Mouse (Mus musculus) forebrain, embryonic 15.5 days (tissue): Measurements from ENCODE around the gene Dnajb3. TPM values are rescaled to one million over a fixed set of nuclear protein-coding genes. Genes with fewer than 3 reads are reported as not detected.

ENCODE experiments used
- ATAC-seq: fragments of 200-750 bp; cut with Nextera tagmentation; replicated peaks from 2 replicates; pipeline ENCODE4 v1.8.0; 2017; ENCODE audit warnings: mild to moderate bottlenecking, moderate TSS enrichment, moderate library complexity
- H3K27ac ChIP-seq: fragments of 300-500 bp; sonication (generic); replicated peaks from 2 replicates; pipeline ENCODE4 v1.5.1; 2015; ENCODE audit warnings: mild to moderate bottlenecking, inconsistent platforms
- H3K27me3 ChIP-seq: fragments of 300-500 bp; sonication (generic); 2 replicates; pipeline ENCODE4 v1.6.1; 2015; ENCODE audit warnings: inconsistent platforms
- H3K36me3 ChIP-seq: fragments of 300-500 bp; sonication (generic); 2 replicates; pipeline ENCODE4 v1.6.1; 2015; ENCODE audit warnings: mild to moderate bottlenecking, inconsistent platforms
- H3K4me1 ChIP-seq: fragments of 300-500 bp; sonication (generic); 2 replicates; pipeline ENCODE4 v1.6.1; 2015; ENCODE audit warnings: inconsistent platforms
- H3K4me2 ChIP-seq: fragments of 300-500 bp; sonication (generic); replicated peaks from 2 replicates; pipeline ENCODE4 v1.6.1; 2015; ENCODE audit warnings: mild to moderate bottlenecking, inconsistent platforms
- H3K4me3 ChIP-seq: fragments of 300-500 bp; sonication (generic); 2 replicates; pipeline ENCODE4 v1.5.1; 2015; ENCODE audit warnings: mild to moderate bottlenecking, inconsistent platforms
- H3K9ac ChIP-seq: fragments of 300-500 bp; sonication (generic); replicated peaks from 2 replicates; pipeline ENCODE4 v1.6.1; 2015; ENCODE audit warnings: mild to moderate bottlenecking, inconsistent platforms
- H3K9me3 ChIP-seq: fragments of 300-500 bp; sonication (generic); 2 replicates; pipeline ENCODE4 v1.6.1; 2016; ENCODE audit warnings: inconsistent platforms
- WGBS: fragments of 180-500 bp; shearing (Covaris S2); methylation state at CpG from one replicate; pipeline ENCODE4 v1.1.7; 2015; ENCODE audit warnings: mixed read lengths; 5-methylcytosine and 5-hydroxymethylcytosine counted together
- polyA plus RNA-seq: library from polyadenylated mRNA; unstranded; fragments of >200 nt; fragmentation: Nextera tagmentation; extraction: Ambion mirVana; gene quantifications from 2 replicates; pipeline ENCODE4 v1.2.1, GENCODE M21; 2015

Gene Dnajb3
- polyA plus RNA-seq, 1 experiment from 2014 or later: 13.7 TPM

DNA sequence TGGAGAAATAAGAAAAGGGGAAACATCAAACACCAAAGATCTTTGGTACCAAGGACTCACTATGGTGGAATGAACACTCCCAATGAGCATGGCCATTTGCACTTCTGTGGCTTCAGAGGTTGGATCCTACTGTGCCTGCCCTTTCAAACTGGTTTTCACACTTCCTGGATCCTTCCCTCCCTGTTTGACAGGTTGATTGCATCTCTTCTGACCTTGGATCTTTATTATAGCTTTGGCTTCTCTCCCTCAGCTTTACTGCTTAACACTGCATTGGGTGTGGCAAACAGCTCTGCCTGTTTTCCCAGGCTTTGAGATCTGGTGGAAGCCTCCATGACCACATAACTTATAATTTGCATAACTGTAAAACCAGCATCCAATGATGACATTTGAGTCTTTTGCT lies 14.8 kb upstream of the Dnajb3 start:
- Histone ChIP-seq H3K4me3 (no peak overlapping the region), H3K4me1 (no peaks in the 10 kb centered on the region), H3K9ac (no peak overlapping the region)

GRCm38 (mm10) chr1:88219054-88219453 lies 13.5 kb upstream of the Dnajb3 start:
- ATAC-seq: no peak

More for the DNA sequence above, 14.8 kb upstream of the Dnajb3 start:
- Histone ChIP-seq H3K27ac (no peak overlapping the region), H3K27me3 (no peaks in the 10 kb centered on the region), H3K4me2 (no peak overlapping the region), H3K36me3 (no peaks in the 10 kb centered on the region), H3K9me3 (peaks cover 24% of the 10 kb centered on the region)
- no peak for ATAC-seq

DNA sequence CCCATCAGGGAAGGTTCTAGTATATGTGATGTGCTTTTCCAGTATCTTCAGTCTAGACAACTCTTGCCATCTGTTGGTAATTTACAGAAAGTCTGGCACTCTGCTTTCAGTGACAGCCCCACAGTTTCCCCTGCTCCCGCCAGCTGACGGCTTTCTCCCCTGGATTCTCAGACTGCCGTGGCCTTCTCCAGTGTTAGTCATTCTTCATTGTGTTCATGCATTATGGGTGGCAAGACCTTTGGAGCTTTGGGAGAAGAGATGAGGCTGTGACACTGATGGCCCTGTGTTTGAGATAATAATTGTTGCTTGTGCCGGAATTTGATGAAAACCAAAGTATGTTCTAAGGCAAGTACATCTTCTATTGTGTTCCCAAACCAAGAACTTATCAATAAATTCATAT lies 13.0 kb upstream of the Dnajb3 start:
- Histone ChIP-seq H3K36me3 (no peaks in the 10 kb centered on the region), H3K4me2 (no peak overlapping the region), H3K9me3 (peaks cover 38% of the 10 kb centered on the region), H3K4me3 (no peak overlapping the region), H3K27me3 (no peaks in the 10 kb centered on the region), H3K4me1 (no peaks in the 10 kb centered on the region), H3K9ac (no peak overlapping the region), H3K27ac (no peak overlapping the region)
- ATAC-seq: no peak
- 52% methylated on average over 4 of the region's 4 CpGs for WGBS

More at GRCm38 (mm10) chr1:88219054-88219453, 13.5 kb upstream of the Dnajb3 start:
- WGBS: 20% methylated on average over 1 of the region's 1 CpGs
- H3K27ac ChIP-seq: no peak overlapping the region
- peaks cover 34% of the 10 kb centered on the region for H3K9me3 ChIP-seq
- H3K4me3 ChIP-seq: no peak overlapping the region
- no peaks in the 10 kb centered on the region for H3K4me1 ChIP-seq
- H3K9ac ChIP-seq: no peak overlapping the region
- H3K4me2 ChIP-seq: no peak overlapping the region
- no peaks in the 10 kb centered on the region for H3K36me3 ChIP-seq
- no peaks in the 10 kb centered on the region for H3K27me3 ChIP-seq

- Histone ChIP-seq H3K4me1 (no peaks in the 10 kb centered on the region), H3K4me3 (no peak overlapping the region), H3K4me2 (no peak overlapping the region), H3K9ac (no peak overlapping the region), H3K9me3 (peaks cover 44% of the 10 kb centered on the region), H3K36me3 (no peaks in the 10 kb centered on the region), H3K27ac (no peak overlapping the region), H3K27me3 (no peaks in the 10 kb centered on the region)
- whole genome bisulfite sequencing: 77% methylated on average over 9 of the region's 9 CpGs
- ATAC-seq: no peak
Observed at GRCm38 (mm10) chr1:88218051-88218450, 12.5 kb upstream of the Dnajb3 start.

GRCm38 (mm10) chr1:88217576-88217975 lies 12.0 kb upstream of the Dnajb3 start:
- Histone ChIP-seq H3K27ac (no peak overlapping the region), H3K27me3 (no peaks in the 10 kb centered on the region), H3K9ac (no peak overlapping the region), H3K4me1 (no peaks in the 10 kb centered on the region), H3K36me3 (no peaks in the 10 kb centered on the region), H3K4me3 (no peak overlapping the region), H3K9me3 (peaks cover 49% of the 10 kb centered on the region), H3K4me2 (no peak overlapping the region)
- WGBS: 45% methylated on average over 3 of the region's 3 CpGs
- ATAC-seq: no peak

DNA sequence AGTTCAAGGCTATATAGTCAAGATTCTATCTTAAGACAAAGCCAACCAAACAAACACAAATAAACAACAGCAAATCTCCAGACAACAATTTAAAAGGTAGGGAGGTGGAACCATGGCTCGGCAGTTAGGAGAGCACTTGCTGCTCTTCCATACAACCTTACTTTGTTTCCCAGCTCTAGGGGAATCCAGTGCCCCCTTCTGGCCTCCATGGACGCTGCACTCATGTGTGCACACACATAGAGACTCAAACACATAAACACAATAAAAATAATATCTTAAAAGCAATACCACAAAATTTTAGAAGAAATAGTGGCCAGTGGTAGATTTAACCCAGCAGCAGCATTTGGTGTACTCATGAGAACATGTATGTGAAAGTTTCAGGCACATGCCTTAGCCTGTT lies 11.6 kb upstream of the Dnajb3 start:
- ATAC-seq: no peak
- Histone ChIP-seq H3K4me1 (no peaks in the 10 kb centered on the region), H3K4me3 (no peak overlapping the region), H3K4me2 (no peak overlapping the region), H3K27me3 (no peaks in the 10 kb centered on the region), H3K36me3 (no peaks in the 10 kb centered on the region), H3K9me3 (peaks cover 51% of the 10 kb centered on the region), H3K9ac (no peak overlapping the region), H3K27ac (no peak overlapping the region)
- WGBS: 67% methylated on average over 2 of the region's 2 CpGs

- peaks cover 56% of the 10 kb centered on the region for H3K9me3 ChIP-seq
- WGBS: 63% methylated on average over 2 of the region's 2 CpGs
Observed at GRCm38 (mm10) chr1:88216551-88216950, 11.0 kb upstream of the Dnajb3 start.

GRCm38 (mm10) chr1:88215466-88216380 lies 10.1 kb upstream of the Dnajb3 start:
- no peaks in the 10 kb centered on the region for H3K27me3 ChIP-seq
- H3K4me2 ChIP-seq: no peak overlapping the region
- H3K27ac ChIP-seq: no peak overlapping the region
- WGBS: 69% methylated on average over 10 of the region's 10 CpGs
- H3K4me1 ChIP-seq: no peaks in the 10 kb centered on the region
- no peak overlapping the region for H3K4me3 ChIP-seq
- ATAC-seq: no peak
- H3K36me3 ChIP-seq: no peaks in the 10 kb centered on the region
- H3K9me3 ChIP-seq: peaks cover 60% of the 10 kb centered on the region
- no peak overlapping the region for H3K9ac ChIP-seq

More at GRCm38 (mm10) chr1:88216551-88216950, 11.0 kb upstream of the Dnajb3 start:
- Histone ChIP-seq H3K4me2 (no peak overlapping the region), H3K9ac (no peak overlapping the region), H3K4me1 (no peaks in the 10 kb centered on the region), H3K27me3 (no peaks in the 10 kb centered on the region), H3K4me3 (no peak overlapping the region), H3K36me3 (no peaks in the 10 kb centered on the region), H3K27ac (no peak overlapping the region)
- no peak for ATAC-seq

- Histone ChIP-seq H3K4me2 (no peak overlapping the region), H3K36me3 (no peaks in the 10 kb centered on the region), H3K27ac (no peak overlapping the region), H3K4me3 (no peak overlapping the region), H3K27me3 (no peaks in the 10 kb centered on the region), H3K9ac (no peak overlapping the region), H3K4me1 (no peaks in the 10 kb centered on the region), H3K9me3 (peaks cover 60% of the 10 kb centered on the region)
- 80% methylated on average over 2 of the region's 2 CpGs for WGBS
- peak; percentile 12; the same call in 1 of the 2 replicates for ATAC-seq
Observed at GRCm38 (mm10) chr1:88214462-88214952, 8.9 kb upstream of the Dnajb3 start.

DNA sequence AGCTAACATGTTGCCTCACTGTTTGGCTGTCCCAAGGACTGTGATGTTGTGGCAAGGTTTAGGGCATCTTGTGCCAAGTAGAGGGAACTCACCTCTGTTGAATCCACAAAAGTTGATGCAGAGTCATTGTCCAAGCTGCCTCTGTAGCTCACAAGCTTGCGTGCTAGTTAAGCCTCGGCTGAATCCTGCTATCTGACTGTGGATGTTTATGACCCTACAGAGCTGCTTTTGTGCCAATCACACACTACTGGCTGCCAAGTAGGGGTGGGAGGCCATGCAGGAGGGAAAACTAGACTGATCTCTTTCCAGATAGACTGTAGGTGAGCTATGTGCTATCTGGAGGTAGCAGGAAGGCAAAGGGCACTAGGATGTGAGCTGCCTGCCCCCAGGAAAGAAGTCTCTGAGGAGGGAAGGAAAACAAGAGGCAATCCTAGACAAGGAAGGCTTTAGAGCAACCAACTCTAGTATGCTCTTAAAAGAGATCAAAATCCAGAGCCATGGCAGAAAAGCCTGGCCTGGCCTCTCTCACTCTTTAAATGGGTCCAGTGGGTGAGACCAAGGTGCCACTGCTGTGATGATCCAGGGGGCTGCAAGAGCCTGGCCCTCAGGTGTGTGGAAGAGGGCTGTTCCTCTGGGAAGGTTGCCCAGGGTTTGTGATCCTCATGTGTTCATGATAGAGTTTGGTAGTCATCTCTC lies 8.3 kb upstream of the Dnajb3 start:
- Histone ChIP-seq H3K9me3 (peaks cover 60% of the 10 kb centered on the region), H3K4me3 (no peak overlapping the region), H3K9ac (no peak overlapping the region), H3K36me3 (no peaks in the 10 kb centered on the region), H3K4me2 (no peak overlapping the region), H3K27ac (no peak overlapping the region), H3K27me3 (no peaks in the 10 kb centered on the region), H3K4me1 (no peaks in the 10 kb centered on the region)
- WGBS: 84% methylated on average over 2 of the region's 2 CpGs
- 0 out of 2 replicates have a peak, but pooled peaks have one; percentile 15 for ATAC-seq

DNA sequence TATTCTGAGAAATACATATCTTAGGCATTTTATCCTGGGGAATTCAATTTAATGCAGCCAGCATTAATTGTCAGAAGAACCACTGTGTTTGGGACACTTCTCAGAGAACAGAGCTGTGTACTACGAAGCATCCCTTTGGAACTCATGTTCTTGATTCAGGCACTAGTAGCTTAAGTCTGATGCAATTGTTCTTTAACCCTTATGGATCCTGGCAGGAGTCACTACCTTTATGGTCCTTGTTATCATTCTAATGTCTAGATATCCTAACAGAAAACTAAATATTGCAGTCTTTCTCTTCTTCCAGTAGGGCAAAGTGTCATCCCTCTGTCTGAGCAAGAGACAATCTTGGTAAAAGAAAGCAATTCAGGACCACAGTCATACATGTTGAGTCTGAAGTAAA lies 7.5 kb upstream of the Dnajb3 start:
- Histone ChIP-seq H3K4me1 (no peaks in the 10 kb centered on the region), H3K27ac (no peak overlapping the region), H3K36me3 (no peaks in the 10 kb centered on the region), H3K4me3 (no peak overlapping the region), H3K4me2 (no peak overlapping the region), H3K9me3 (peaks cover 60% of the 10 kb centered on the region), H3K9ac (no peak overlapping the region), H3K27me3 (no peaks in the 10 kb centered on the region)
- ATAC-seq: no peak
- WGBS: 79% methylated on average over 1 of the region's 1 CpGs

DNA sequence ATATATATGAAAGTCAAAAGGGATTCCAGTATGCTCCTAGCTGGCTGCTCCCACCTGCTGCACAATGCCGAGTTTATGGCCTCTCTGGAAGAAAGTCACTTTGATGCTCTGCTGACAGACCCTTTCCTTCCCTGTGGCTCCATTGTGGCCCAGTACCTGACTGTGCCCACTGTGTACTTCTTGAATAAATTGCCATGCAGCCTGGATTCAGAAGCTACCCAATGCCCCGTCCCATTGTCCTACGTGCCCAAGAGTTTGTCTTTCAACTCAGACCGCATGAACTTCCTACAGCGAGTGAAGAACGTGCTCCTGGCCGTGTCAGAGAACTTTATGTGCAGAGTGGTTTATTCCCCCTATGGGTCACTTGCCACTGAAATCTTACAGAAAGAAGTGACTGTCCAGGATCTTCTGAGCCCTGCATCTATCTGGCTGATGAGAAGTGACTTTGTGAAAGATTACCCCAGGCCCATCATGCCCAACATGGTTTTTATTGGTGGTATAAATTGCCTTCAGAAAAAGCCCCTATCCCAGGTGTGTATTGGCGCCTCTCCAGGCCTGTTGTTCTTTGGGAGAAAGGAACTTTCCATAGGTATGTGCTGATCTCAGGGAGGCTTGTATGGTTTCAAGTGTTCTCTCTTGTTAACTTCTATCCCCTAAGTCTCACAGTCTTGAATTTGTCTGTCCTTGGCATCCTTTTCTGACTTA lies 6.9 kb upstream of the Dnajb3 start:
- no peaks in the 10 kb centered on the region for H3K27me3 ChIP-seq
- no peak overlapping the region for H3K27ac ChIP-seq
- H3K4me3 ChIP-seq: no peak overlapping the region
- no peaks in the 10 kb centered on the region for H3K4me1 ChIP-seq
- ATAC-seq: peak; percentile 11; the same call in 1 of the 2 replicates
- peaks cover 58% of the 10 kb centered on the region for H3K9me3 ChIP-seq
- H3K9ac ChIP-seq: no peak overlapping the region
- WGBS: 62% methylated on average over 8 of the region's 8 CpGs
- no peaks in the 10 kb centered on the region for H3K36me3 ChIP-seq
- no peak overlapping the region for H3K4me2 ChIP-seq
